Mouse (Mus musculus): Measurements from ENCODE around the gene Wdr20.

The Wdr20 gene

GRCm38 (mm10) chr12:110830293-110831024 lies 92.7 kb downstream of the Wdr20 start:
- no peak for DNase-seq

- DNase-seq, result no peak
Measured at GRCm38 (mm10) chr12:110835182-110835581, 97.4 kb downstream of the Wdr20 start.

GRCm38 (mm10) chr12:110836729-110837128 lies 99.0 kb downstream of the Wdr20 start:
- no peak for DNase-seq

GRCm38 (mm10) chr12:110837192-110837841 lies 99.6 kb downstream of the Wdr20 start:
- DNase-seq, result no peak

GRCm38 (mm10) chr12:110837850-110838249 lies 100.1 kb downstream of the Wdr20 start:
- DNase-seq, result no peak

GRCm38 (mm10) chr12:110840348-110841198 lies 102.8 kb downstream of the Wdr20 start, which contains the start of gene Mok:
Gene Mok (minus strand): TSS chr12:110840939.
- DNase-seq, result peak; percentile 94

- DNase-seq, result no peak
Measured at GRCm38 (mm10) chr12:110841731-110842493, 104.2 kb downstream of the Wdr20 start.

GRCm38 (mm10) chr12:110843194-110844048 lies 105.7 kb downstream of the Wdr20 start:
- DNase-seq, result peak; percentile 81

GRCm38 (mm10) chr12:110844227-110845130 lies 106.7 kb downstream of the Wdr20 start:
- peak; percentile 39 for DNase-seq

- peak; percentile 89 for DNase-seq
Measured at GRCm38 (mm10) chr12:110845131-110845880, 107.6 kb downstream of the Wdr20 start.

- no peak for DNase-seq
Measured at GRCm38 (mm10) chr12:110846191-110846765, 108.5 kb downstream of the Wdr20 start.

GRCm38 (mm10) chr12:110850010-110850928 lies 112.5 kb downstream of the Wdr20 start, which contains the start of gene Zfp839:
Gene Zfp839 (plus strand): TSS chr12:110850253.
- peak; percentile 88 for DNase-seq

GRCm38 (mm10) chr12:110850929-110851256 lies 113.1 kb downstream of the Wdr20 start:
- no peak for DNase-seq

GRCm38 (mm10) chr12:110851414-110851813 lies 113.7 kb downstream of the Wdr20 start:
- no peak for DNase-seq

GRCm38 (mm10) chr12:110851923-110852322 lies 114.2 kb downstream of the Wdr20 start:
- DNase-seq, result no peak

Data from cerebellum, adult 9-11 months (tissue).